Mouse (Mus musculus) embryonic facial prominence, embryonic 12.5 days (tissue): ENCODE data around the gene Pcdh20. TPM values are rescaled to one million over a fixed set of nuclear protein-coding genes. Genes with fewer than 3 reads are reported as not detected.

Source experiments
- ATAC-seq: fragments of 200-750 bp; cut with Nextera tagmentation; 2 replicates; pipeline ENCODE4 v1.8.0; 2017; ENCODE audit not compliant: insufficient number of reproducible peaks, insufficient read depth, low FRiP score, low TSS enrichment
- H3K27ac ChIP-seq: fragments of 300-500 bp; sonication (generic); 2 replicates; pipeline ENCODE4 v1.5.1; 2016; ENCODE audit warnings: mild to moderate bottlenecking
- H3K27me3 ChIP-seq: fragments of 300-500 bp; sonication (generic); 2 replicates; pipeline ENCODE4 v1.6.1; 2016; ENCODE audit warnings: mild to moderate bottlenecking, moderate library complexity
- H3K36me3 ChIP-seq: fragments of 300-500 bp; sonication (generic); 2 replicates; pipeline ENCODE4 v1.6.1; 2016; ENCODE audit warnings: mild to moderate bottlenecking
- H3K4me1 ChIP-seq: fragments of 300-500 bp; sonication (generic); 2 replicates; pipeline ENCODE4 v1.6.1; 2016
- H3K4me2 ChIP-seq: fragments of 300-500 bp; sonication (generic); replicated peaks from 2 replicates; pipeline ENCODE4 v1.6.1; 2016; ENCODE audit warnings: mild to moderate bottlenecking, moderate library complexity
- H3K4me3 ChIP-seq: fragments of 300-500 bp; sonication (generic); 2 replicates; pipeline ENCODE4 v1.5.1; 2016; ENCODE audit warnings: mild to moderate bottlenecking
- H3K9ac ChIP-seq: fragments of 300-500 bp; sonication (generic); 2 replicates; pipeline ENCODE4 v1.6.1; 2016; ENCODE audit warnings: mild to moderate bottlenecking, moderate library complexity
- H3K9me3 ChIP-seq: fragments of 300-500 bp; sonication (generic); 2 replicates; pipeline ENCODE4 v1.6.1; 2016; ENCODE audit warnings: mild to moderate bottlenecking, moderate library complexity
- WGBS: fragments of 180-500 bp; shearing (Covaris S2); methylation state at CpG from one replicate; pipeline ENCODE4 v1.1.7; 2016; 5-methylcytosine and 5-hydroxymethylcytosine counted together
- polyA plus RNA-seq: library from polyadenylated mRNA; unstranded; fragments of >200 nt; fragmentation: Nextera tagmentation; extraction: Ambion mirVana; gene quantifications from 2 replicates; pipeline ENCODE4 v1.2.1, GENCODE M21; 2016

The Pcdh20 gene
- 1.5 and 2.4 TPM in 2 replicates for polyA plus RNA-seq

GRCm38 (mm10) chr14:88470495-88471434, at the start of gene Pcdh20:
Gene Pcdh20 (minus strand): TSS chr14:88471396.
- H3K9ac ChIP-seq = peak within 1 kb of the TSS; percentile 47
- H3K36me3 ChIP-seq = no peaks in the 10 kb centered on the region
- peak; percentile 86 for ATAC-seq
- peak within 1 kb of the TSS; percentile 48 for H3K4me3 ChIP-seq
- H3K27me3 ChIP-seq = peaks cover 4% of the 10 kb centered on the region; the same call in 1 of the 2 replicates
- no peaks in the 10 kb centered on the region; the same call in 1 of the 2 replicates for H3K4me1 ChIP-seq
- WGBS = 2% methylated on average over 29 of the region's 29 CpGs
- H3K27ac ChIP-seq = no peak within 1 kb of the TSS
- H3K9me3 ChIP-seq = no peaks in the 10 kb centered on the region
- peak within 1 kb of the TSS; percentile 87 for H3K4me2 ChIP-seq

GRCm38 (mm10) chr14:88479909-88480308, 8.7 kb upstream of the Pcdh20 start:
- Histone ChIP-seq H3K27me3 (no peaks in the 10 kb centered on the region), H3K9ac (no peak overlapping the region), H3K27ac (no peak overlapping the region), H3K4me3 (no peak overlapping the region), H3K9me3 (no peaks in the 10 kb centered on the region), H3K36me3 (no peaks in the 10 kb centered on the region), H3K4me2 (no peak overlapping the region), H3K4me1 (no peaks in the 10 kb centered on the region)
- ATAC-seq = no peak
- WGBS = 45% methylated on average over 3 of the region's 3 CpGs

GRCm38 (mm10) chr14:88469956-88470355, 1.2 kb downstream of the Pcdh20 start:
- WGBS = 1% methylated on average over 9 of the region's 9 CpGs
- Histone ChIP-seq H3K27me3 (peaks cover 4% of the 10 kb centered on the region; the same call in 1 of the 2 replicates), H3K4me1 (no peaks in the 10 kb centered on the region; the same call in 1 of the 2 replicates), H3K4me3 (peak overlapping the region; percentile 48), H3K4me2 (peak overlapping the region; percentile 87), H3K9ac (0 out of 2 replicates have a peak overlapping the region, but pooled peaks have one; percentile 38), H3K9me3 (no peaks in the 10 kb centered on the region), H3K27ac (no peak overlapping the region), H3K36me3 (no peaks in the 10 kb centered on the region)
- ATAC-seq = no peak

- H3K9me3 ChIP-seq = no peaks in the 10 kb centered on the region
- WGBS = 2% methylated on average over 18 of the region's 18 CpGs
- H3K27me3 ChIP-seq = peaks cover 4% of the 10 kb centered on the region; the same call in 1 of the 2 replicates
- no peak overlapping the region for H3K27ac ChIP-seq
- H3K36me3 ChIP-seq = no peaks in the 10 kb centered on the region
- H3K4me3 ChIP-seq = peak overlapping the region; percentile 48
- peak; percentile 52; the same call in 1 of the 2 replicates for ATAC-seq
- H3K4me1 ChIP-seq = no peaks in the 10 kb centered on the region; the same call in 1 of the 2 replicates
- peak overlapping the region; percentile 87 for H3K4me2 ChIP-seq
- H3K9ac ChIP-seq = peak overlapping the region; percentile 38; the same call in 1 of the 2 replicates
Observed at GRCm38 (mm10) chr14:88469361-88469760, 1.8 kb downstream of the Pcdh20 start.

GRCm38 (mm10) chr14:88466416-88466815, 4.8 kb downstream of the Pcdh20 start:
- H3K27ac ChIP-seq = no peak overlapping the region
- no peak for ATAC-seq
- WGBS = 93% methylated on average over 1 of the region's 1 CpGs
- no peak overlapping the region for H3K4me2 ChIP-seq
- H3K9ac ChIP-seq = no peak overlapping the region
- peaks cover 4% of the 10 kb centered on the region; the same call in 1 of the 2 replicates for H3K27me3 ChIP-seq
- no peaks in the 10 kb centered on the region; the same call in 1 of the 2 replicates for H3K4me1 ChIP-seq
- no peaks in the 10 kb centered on the region for H3K9me3 ChIP-seq
- no peak overlapping the region for H3K4me3 ChIP-seq
- H3K36me3 ChIP-seq = no peaks in the 10 kb centered on the region

GRCm38 (mm10) chr14:88464356-88464755, 6.8 kb downstream of the Pcdh20 start:
- Histone ChIP-seq H3K9ac (no peak overlapping the region), H3K27ac (no peak overlapping the region), H3K4me1 (no peaks in the 10 kb centered on the region), H3K9me3 (no peaks in the 10 kb centered on the region), H3K4me2 (no peak overlapping the region), H3K27me3 (peaks cover 4% of the 10 kb centered on the region; the same call in 1 of the 2 replicates), H3K4me3 (no peak overlapping the region), H3K36me3 (no peaks in the 10 kb centered on the region)
- no peak for ATAC-seq
- 65% methylated on average over 1 of the region's 1 CpGs for WGBS

- no peak overlapping the region for H3K9ac ChIP-seq
- no peaks in the 10 kb centered on the region for H3K36me3 ChIP-seq
- no peak overlapping the region for H3K4me2 ChIP-seq
- no peaks in the 10 kb centered on the region for H3K9me3 ChIP-seq
- no peaks in the 10 kb centered on the region for H3K4me1 ChIP-seq
- ATAC-seq = no peak
- no peaks in the 10 kb centered on the region; the same call in 1 of the 2 replicates for H3K27me3 ChIP-seq
- H3K4me3 ChIP-seq = no peak overlapping the region
- 73% methylated on average over 2 of the region's 2 CpGs for WGBS
- no peak overlapping the region for H3K27ac ChIP-seq
Observed at GRCm38 (mm10) chr14:88463357-88463756, 7.8 kb downstream of the Pcdh20 start.

GRCm38 (mm10) chr14:88462944-88463343, 8.3 kb downstream of the Pcdh20 start:
- H3K9me3 ChIP-seq = no peaks in the 10 kb centered on the region
- H3K9ac ChIP-seq = no peak overlapping the region
- no peak overlapping the region for H3K27ac ChIP-seq
- no peaks in the 10 kb centered on the region for H3K4me1 ChIP-seq
- H3K27me3 ChIP-seq = no peaks in the 10 kb centered on the region
- no peak overlapping the region for H3K4me3 ChIP-seq
- H3K4me2 ChIP-seq = no peak overlapping the region
- 76% methylated on average over 3 of the region's 3 CpGs for WGBS
- no peak for ATAC-seq
- no peaks in the 10 kb centered on the region for H3K36me3 ChIP-seq

- Histone ChIP-seq H3K27ac (no peak overlapping the region), H3K9me3 (no peaks in the 10 kb centered on the region), H3K27me3 (no peaks in the 10 kb centered on the region), H3K4me3 (no peak overlapping the region), H3K9ac (no peak overlapping the region), H3K4me2 (no peak overlapping the region), H3K4me1 (no peaks in the 10 kb centered on the region), H3K36me3 (no peaks in the 10 kb centered on the region)
- ATAC-seq = no peak
- 77% methylated on average over 3 of the region's 3 CpGs for WGBS
Observed at GRCm38 (mm10) chr14:88460705-88461104, 10.5 kb downstream of the Pcdh20 start.

- Histone ChIP-seq H3K4me2 (no peak overlapping the region), H3K27me3 (no peaks in the 10 kb centered on the region), H3K27ac (no peak overlapping the region), H3K4me1 (no peaks in the 10 kb centered on the region), H3K9me3 (no peaks in the 10 kb centered on the region), H3K36me3 (no peaks in the 10 kb centered on the region), H3K9ac (no peak overlapping the region), H3K4me3 (no peak overlapping the region)
- no peak for ATAC-seq
- 80% methylated on average over 5 of the region's 5 CpGs for WGBS
Observed at GRCm38 (mm10) chr14:88443304-88443703, 27.9 kb downstream of the Pcdh20 start.

- H3K4me3 ChIP-seq = no peak overlapping the region
- no peak overlapping the region for H3K27ac ChIP-seq
- 86% methylated on average over 7 of the region's 7 CpGs for WGBS
Observed at GRCm38 (mm10) chr14:88429393-88429792, 41.8 kb downstream of the Pcdh20 start.

GRCm38 (mm10) chr14:88427370-88427769, 43.8 kb downstream of the Pcdh20 start:
- WGBS = 78% methylated on average over 1 of the region's 1 CpGs
- no peak overlapping the region for H3K4me3 ChIP-seq
- no peak for ATAC-seq
- H3K9ac ChIP-seq = no peak overlapping the region
- no peaks in the 10 kb centered on the region for H3K4me1 ChIP-seq
- no peaks in the 10 kb centered on the region for H3K36me3 ChIP-seq
- no peaks in the 10 kb centered on the region for H3K27me3 ChIP-seq
- no peaks in the 10 kb centered on the region for H3K9me3 ChIP-seq
- H3K4me2 ChIP-seq = no peak overlapping the region
- no peak overlapping the region for H3K27ac ChIP-seq

More at GRCm38 (mm10) chr14:88429393-88429792, 41.8 kb downstream of the Pcdh20 start:
- H3K9ac ChIP-seq = no peak overlapping the region
- H3K4me1 ChIP-seq = no peaks in the 10 kb centered on the region
- H3K27me3 ChIP-seq = no peaks in the 10 kb centered on the region
- ATAC-seq = no peak
- H3K9me3 ChIP-seq = no peaks in the 10 kb centered on the region
- no peaks in the 10 kb centered on the region for H3K36me3 ChIP-seq
- no peak overlapping the region for H3K4me2 ChIP-seq
